Comparison of ENCODE assay signal across 8 mouse cellular contexts in the genomic region with DNA sequence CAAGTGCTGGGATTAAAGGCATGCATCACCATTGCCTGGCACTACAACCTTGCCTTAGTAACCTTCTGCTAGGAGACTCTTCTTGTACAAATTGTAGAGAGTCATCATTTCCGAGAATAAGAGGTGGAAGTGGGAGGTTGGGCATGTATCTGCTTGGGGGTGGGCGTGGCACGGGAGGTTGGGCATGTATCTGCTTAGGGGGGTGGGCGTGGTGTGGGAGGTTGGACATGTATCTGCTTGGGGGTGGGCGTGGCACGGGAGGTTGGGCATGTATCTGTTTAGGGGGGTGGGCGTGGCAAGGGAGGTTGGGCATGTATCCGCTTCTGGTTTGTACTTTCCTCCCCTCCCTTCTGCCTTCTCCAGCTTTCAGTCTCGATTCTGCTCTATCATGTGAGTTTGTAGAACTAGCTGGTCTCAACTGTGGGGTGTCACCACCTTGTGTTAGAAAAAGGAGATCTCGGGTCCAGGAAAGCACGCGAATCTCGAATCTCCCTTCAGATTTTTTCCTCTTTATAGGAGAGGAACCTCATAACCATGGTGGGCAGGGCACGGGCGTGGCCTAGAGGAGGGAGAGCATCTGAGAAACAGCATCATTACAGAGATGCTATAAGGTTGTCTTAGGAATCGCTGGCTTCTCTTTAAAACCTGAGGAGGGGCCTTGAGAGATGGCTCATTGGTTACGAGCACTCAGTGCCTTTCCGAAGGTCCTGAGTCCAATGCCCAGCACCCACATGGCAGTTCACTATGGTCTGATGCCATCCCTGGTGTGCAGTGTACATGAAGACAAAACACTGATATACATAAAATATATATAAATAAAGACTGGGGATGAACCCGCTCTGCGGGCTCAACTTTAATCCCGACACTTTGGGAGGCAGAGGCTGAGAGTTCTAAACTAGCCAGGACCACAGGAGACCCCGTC. TPM values are rescaled to one million over a fixed set of nuclear protein-coding genes. Genes with fewer than 3 reads are reported as not detected.
DNase-seq lines count a peak whose midpoint lies in the region; ATAC-seq and TF ChIP-seq lines count a peak whose summit lies in the region.

No protein-coding gene starts in this region.

- no peak for TF ChIP-seq CTCF in small intestine, adult 2 months (IDR thresholded peaks at IDR 0.05; ENCODE audit: extremely low read depth, insufficient read length, insufficient replicate concordance, low read depth, low read length)

- WGBS in hindbrain, embryonic 16.5 days: 5% methylated on average over 22 of the region's 22 CpGs
- 3% methylated on average over 22 of the region's 22 CpGs for WGBS in limb, embryonic 11.5 days
- WGBS in midbrain, embryonic 11.5 days: 5% methylated on average over 22 of the region's 22 CpGs
- WGBS in small intestine, adult 2 months: 3% methylated on average over 22 of the region's 22 CpGs

- no peaks in the 10 kb centered on the region for H3K9me3 ChIP-seq in ES-E14 (ENCODE audit: control insufficient read depth, insufficient read depth, low read depth, low read length)
- no peaks in the 10 kb centered on the region for H3K9me3 ChIP-seq in hindbrain, embryonic 16.5 days (ENCODE audit: control insufficient read depth, low read length)
- H3K9me3 ChIP-seq in limb, embryonic 11.5 days (ENCODE audit: control insufficient read depth, low read length): no peaks in the 10 kb centered on the region
- H3K9me3 ChIP-seq in midbrain, embryonic 11.5 days (ENCODE audit: control insufficient read depth, low read length): no peaks in the 10 kb centered on the region

- ATAC-seq in hindbrain, embryonic 16.5 days: peak; percentile 67; the same call in 1 of the 2 replicates
- ATAC-seq in limb, embryonic 11.5 days (ENCODE audit: insufficient number of reproducible peaks, low FRiP score, low TSS enrichment, low read depth): peak; percentile 48
- ATAC-seq in midbrain, embryonic 11.5 days (ENCODE audit: low FRiP score): no peak; the same call in none of the 2 replicates

- H3K27me3 ChIP-seq in hindbrain, embryonic 16.5 days (replicated peaks; ENCODE audit: control insufficient read depth, insufficient read depth, low read length): no peaks in the 10 kb centered on the region
- no peaks in the 10 kb centered on the region for H3K27me3 ChIP-seq in limb, embryonic 11.5 days (ENCODE audit: control insufficient read depth, insufficient read depth, low read length)
- H3K27me3 ChIP-seq in midbrain, embryonic 11.5 days (ENCODE audit: control insufficient read depth, insufficient read depth, low read length): no peaks in the 10 kb centered on the region
- no peaks in the 10 kb centered on the region for H3K27me3 ChIP-seq in small intestine, adult 2 months (ENCODE audit: control insufficient read depth, insufficient read depth, low read length)

- peaks cover 8 to 21% of the 10 kb centered on the region in 2 experiments for H3K4me1 ChIP-seq in ES-E14 (ENCODE audit: control insufficient read depth in 2 of 2, insufficient read depth in 2 of 2, low read length in 2 of 2, poor library complexity in 1 of 2)
- H3K4me1 ChIP-seq in brown adipose tissue, adult 24 weeks (ENCODE audit: control insufficient read depth, insufficient read depth, insufficient read length, low read length): peaks cover 8% of the 10 kb centered on the region; the same call in 1 of the 2 replicates
- H3K4me1 ChIP-seq in hindbrain, embryonic 16.5 days (ENCODE audit: control insufficient read depth, insufficient read depth, low read depth, low read length): peaks cover 7% of the 10 kb centered on the region
- H3K4me1 ChIP-seq in limb, embryonic 11.5 days (ENCODE audit: control insufficient read depth, insufficient read depth, low read length): peaks cover 6% of the 10 kb centered on the region
- H3K4me1 ChIP-seq in midbrain, embryonic 11.5 days (ENCODE audit: control insufficient read depth, insufficient read depth, low read length): peaks cover 9% of the 10 kb centered on the region
- peaks cover 24% of the 10 kb centered on the region for H3K4me1 ChIP-seq in small intestine, adult 2 months (ENCODE audit: control insufficient read depth, insufficient read depth, insufficient read length, low read length)

- in situ Hi-C loops in ES-E14 (cut with MboI; ENCODE audit: low sequenced_read_pairs in 2 of 2, unreplicated experiment in 2 of 2): no loop called here

- peak overlapping the region; percentile 56 for H3K4me2 ChIP-seq in hindbrain, embryonic 16.5 days (ENCODE audit: low read length)
- H3K4me2 ChIP-seq in limb, embryonic 11.5 days (ENCODE audit: low read depth, severe bottlenecking): peak overlapping the region; percentile 48
- H3K4me2 ChIP-seq in midbrain, embryonic 11.5 days: peak overlapping the region; percentile 46

- no peak for TF ChIP-seq POLR2A in small intestine, adult 2 months (IDR thresholded peaks at IDR 0.05; ENCODE audit: low read depth, low read length)

- DNase-seq in ES-E14 (ENCODE audit: low read depth, low spot score): no peak
- DNase-seq in gastrocnemius, adult 8-10 months (ENCODE audit: low spot score in 2 of 2): peak; percentile 28 to 37
- DNase-seq in limb, embryonic 11.5 days (ENCODE audit: low spot score): peak; percentile 71
- DNase-seq in midbrain, embryonic 11.5 days (ENCODE audit: low spot score, missing footprints): peak; percentile 90
- DNase-seq in cerebellum, postnatal 36 days: no peak

- H3K4me3 ChIP-seq in ES-E14 (ENCODE audit: insufficient read depth in 1 of 2, low read depth in 1 of 2, low read length in 2 of 2, poor library complexity in 1 of 2, severe bottlenecking in 1 of 2): peak overlapping the region; percentile 20 to 28; a peak in 3 of 4 replicates
- peak overlapping the region; percentile 56 for H3K4me3 ChIP-seq in brown adipose tissue, adult 24 weeks (ENCODE audit: insufficient read depth, low read depth, low read length)
- H3K4me3 ChIP-seq in hindbrain, embryonic 16.5 days (ENCODE audit: low read length): peak overlapping the region; percentile 31
- peak overlapping the region; percentile 16 for H3K4me3 ChIP-seq in limb, embryonic 11.5 days (ENCODE audit: low read depth, low read length)
- peak overlapping the region; percentile 27 for H3K4me3 ChIP-seq in midbrain, embryonic 11.5 days (ENCODE audit: low read depth, low read length)
- peak overlapping the region; percentile 46 for H3K4me3 ChIP-seq in small intestine, adult 2 months (ENCODE audit: low read depth, low read length)

- H3K36me3 ChIP-seq in ES-E14 (ENCODE audit: control insufficient read depth, insufficient read depth, low read length, poor library complexity, severe bottlenecking): no peaks in the 10 kb centered on the region
- H3K36me3 ChIP-seq in hindbrain, embryonic 16.5 days (ENCODE audit: control insufficient read depth, insufficient read depth, low read length): no peaks in the 10 kb centered on the region
- H3K36me3 ChIP-seq in limb, embryonic 11.5 days (ENCODE audit: control insufficient read depth, insufficient read depth, low read length): no peaks in the 10 kb centered on the region
- H3K36me3 ChIP-seq in midbrain, embryonic 11.5 days (ENCODE audit: control insufficient read depth, insufficient read depth, low read length): no peaks in the 10 kb centered on the region
- no peaks in the 10 kb centered on the region for H3K36me3 ChIP-seq in small intestine, adult 2 months (ENCODE audit: control insufficient read depth, insufficient read depth, low read length)

- peak overlapping the region; percentile 51; the same call in 1 of the 2 replicates for H3K27ac ChIP-seq in ES-E14 (ENCODE audit: insufficient read depth, low read depth, low read length, poor library complexity, severe bottlenecking)
- H3K27ac ChIP-seq in brown adipose tissue, adult 24 weeks (replicated peaks; ENCODE audit: low read depth, low read length): peak overlapping the region; percentile 73
- no peak overlapping the region; the same call in none of the 2 replicates for H3K27ac ChIP-seq in hindbrain, embryonic 16.5 days (ENCODE audit: low read depth, low read length)
- H3K27ac ChIP-seq in limb, embryonic 11.5 days (replicated peaks; ENCODE audit: low read depth, low read length): no peak overlapping the region
- no peak overlapping the region; the same call in 1 of the 2 replicates for H3K27ac ChIP-seq in midbrain, embryonic 11.5 days (ENCODE audit: low read depth, low read length)
- H3K27ac ChIP-seq in small intestine, adult 2 months (ENCODE audit: insufficient read depth, low read depth, low read length): peak overlapping the region; percentile 90

- peak overlapping the region; percentile 14; the same call in 1 of the 2 replicates for H3K9ac ChIP-seq in ES-E14 (ENCODE audit: insufficient read depth, low read depth, low read length, poor library complexity, severe bottlenecking)
- peak overlapping the region; percentile 27; the same call in 1 of the 2 replicates for H3K9ac ChIP-seq in hindbrain, embryonic 16.5 days (ENCODE audit: low read depth, low read length)
- 0 out of 2 replicates have a peak overlapping the region, but pooled peaks have one; percentile 12 for H3K9ac ChIP-seq in limb, embryonic 11.5 days (ENCODE audit: low read length)
- no peak overlapping the region for H3K9ac ChIP-seq in midbrain, embryonic 11.5 days (ENCODE audit: low read length)

RNA-seq across cellular contexts. Expression of a gene that starts 5.8 kb away (rescaled TPM):
- total RNA-seq in ES-E14 (2012; rRNA removed): 53.8 and 68.4 TPM in 2 replicates
- polyA plus RNA-seq in brown adipose tissue, adult 24 weeks (2012; ENCODE audit: insufficient read depth, insufficient read length, missing spikeins): 62.2 and 89.1 TPM in 2 replicates
- total RNA-seq in gastrocnemius, adult 8-10 months (2022): 100 to 1,000 TPM; 224 to 253 (median 227) TPM
- 9.9 and 10.3 TPM in 2 replicates for polyA plus RNA-seq in hindbrain, embryonic 16.5 days (2015; fragmentation: Nextera tagmentation; extraction: Ambion mirVana)
- polyA plus RNA-seq in limb, embryonic 11.5 days (2014; fragmentation: Nextera tagmentation; extraction: Ambion mirVana): 16.7 and 17.6 TPM in 2 replicates
- 8.7 and 10.9 TPM in 2 replicates for polyA plus RNA-seq in midbrain, embryonic 11.5 days (2014; fragmentation: Nextera tagmentation; extraction: Ambion mirVana)
- 45.6 and 89.6 TPM in 2 replicates for polyA plus RNA-seq in small intestine, adult 2 months (2012; rRNA removed)

RNA-seq across cellular contexts. Expression of a gene that starts 11.7 kb away (rescaled TPM):
- total RNA-seq in ES-E14 (2012; rRNA removed): 120 and 185 TPM in 2 replicates
- polyA plus RNA-seq in brown adipose tissue, adult 24 weeks (2012; ENCODE audit: insufficient read depth, insufficient read length, missing spikeins): 50.9 and 79.9 TPM in 2 replicates
- total RNA-seq in gastrocnemius, adult 8-10 months (2022): 10 to 100 TPM; 52.1 to 64.3 (median 59.5) TPM
- 198 and 207 TPM in 2 replicates for polyA plus RNA-seq in hindbrain, embryonic 16.5 days (2015; fragmentation: Nextera tagmentation; extraction: Ambion mirVana)
- 415 and 425 TPM in 2 replicates for polyA plus RNA-seq in limb, embryonic 11.5 days (2014; fragmentation: Nextera tagmentation; extraction: Ambion mirVana)
- polyA plus RNA-seq in midbrain, embryonic 11.5 days (2014; fragmentation: Nextera tagmentation; extraction: Ambion mirVana): 358 and 416 TPM in 2 replicates
- polyA plus RNA-seq in small intestine, adult 2 months (2012; rRNA removed): 60.8 and 108 TPM in 2 replicates

RNA-seq across cellular contexts. Expression of a gene that starts 30.0 kb away (rescaled TPM):
- 16.5 and 21.4 TPM in 2 replicates for total RNA-seq in ES-E14 (2012; rRNA removed)
- polyA plus RNA-seq in brown adipose tissue, adult 24 weeks (2012; ENCODE audit: insufficient read depth, insufficient read length, missing spikeins): 6.1 and 11.2 TPM in 2 replicates
- total RNA-seq in gastrocnemius, adult 8-10 months (2022): 10 to 100 TPM; 21.0 to 30.9 (median 28.8) TPM
- polyA plus RNA-seq in hindbrain, embryonic 16.5 days (2015; fragmentation: Nextera tagmentation; extraction: Ambion mirVana): 5.3 and 6.3 TPM in 2 replicates
- 8.2 and 8.5 TPM in 2 replicates for polyA plus RNA-seq in limb, embryonic 11.5 days (2014; fragmentation: Nextera tagmentation; extraction: Ambion mirVana)
- 4.9 TPM in 2 replicates for polyA plus RNA-seq in midbrain, embryonic 11.5 days (2014; fragmentation: Nextera tagmentation; extraction: Ambion mirVana)
- polyA plus RNA-seq in small intestine, adult 2 months (2012; rRNA removed): 1.8 TPM in 2 replicates

Comparison
In these comparisons a context has a peak if more than half of its experiments do, and no peak if none do; other contexts are left out.
1. DNase-seq: peak in gastrocnemius, adult 8-10 months (2 of 2), limb, embryonic 11.5 days (single experiment) and midbrain, embryonic 11.5 days (single experiment); none in ES-E14 (single experiment) and cerebellum, postnatal 36 days (0 of 2).
2. H3K27ac ChIP-seq: peak in ES-E14 (single experiment), brown adipose tissue, adult 24 weeks (single experiment) and small intestine, adult 2 months (single experiment); none in hindbrain, embryonic 16.5 days (single experiment), limb, embryonic 11.5 days (single experiment) and midbrain, embryonic 11.5 days (single experiment).
3. Peak in every context shown above with its lines, with median percentiles within 50 percentile points of each other: H3K4me3 ChIP-seq and H3K4me2 ChIP-seq.